Mouse (Mus musculus): ENCODE measurements around the gene Cdk13.

- TF ChIP-seq CTCF (IDR thresholded peaks at IDR 0.05; ENCODE audit: borderline replicate concordance, insufficient read depth, low read depth, low read length) (no peak), POLR2A (IDR thresholded peaks at IDR 0.05; ENCODE audit: borderline replicate concordance, insufficient read depth, low read length) (no peak)
These were observed 108.9 kb downstream of the Cdk13 start for GRCm38 (mm10) chr13:17695898-17696580.

Data from cerebellum, adult 2 months (tissue).